6 mouse cellular contexts compared by ENCODE assay signal in genomic region chr14:53210554-53210953, GRCm38 (mm10).
A peak's percentile ranks its signal among the peaks of the same experiment; 100 is the strongest.
ATAC-seq lines count a peak whose summit lies in the region.

No protein-coding gene starts in this region.

- peak; percentile 71 for ATAC-seq in common myeloid progenitor, adult 5-6 weeks (replicated peaks; ENCODE audit: low read depth, poor library complexity, severe bottlenecking)
- peak; percentile 79 for ATAC-seq in granulocyte monocyte progenitor cell, adult 5-6 weeks (replicated peaks; ENCODE audit: poor library complexity, severe bottlenecking)
- peak; percentile 54 to 72; a peak in 2 of 4 replicates for ATAC-seq in hematopoietic stem cell, adult 5-6 weeks (replicated peaks in 1 of 2; ENCODE audit: insufficient read depth in 1 of 2, low FRiP score in 2 of 2, low TSS enrichment in 1 of 2, low read depth in 1 of 2, poor library complexity in 2 of 2, severe bottlenecking in 2 of 2)
- ATAC-seq in inflammation-experienced regulatory T-cells, adult 6 months = peak; percentile 28
- ATAC-seq in megakaryocyte, adult 5-6 weeks (ENCODE audit: poor library complexity, severe bottlenecking) = peak; percentile 81
- ATAC-seq in megakaryocyte progenitor cell, adult 5-6 weeks (replicated peaks; ENCODE audit: poor library complexity) = peak; percentile 71

Comparison
In these comparisons a context has a peak if more than half of its experiments do, and no peak if none do; other contexts are left out.
1. Peak in every context shown above with its lines: ATAC-seq.
2. ATAC-seq: peak in every context shown above with its lines; median percentile 81 in megakaryocyte, adult 5-6 weeks; 79 in granulocyte monocyte progenitor cell, adult 5-6 weeks; 71 in common myeloid progenitor, adult 5-6 weeks; 71 in megakaryocyte progenitor cell, adult 5-6 weeks; 63 in hematopoietic stem cell, adult 5-6 weeks; 28 in inflammation-experienced regulatory T-cells, adult 6 months.